Mouse (Mus musculus): Measurements from ENCODE around the gene Pla2g3. TPM values are rescaled to one million over a fixed set of nuclear protein-coding genes. Genes with fewer than 3 reads are reported as not detected.

The Pla2g3 gene
- polyA plus RNA-seq, 1 experiment from 2014 or later, result 0.76 TPM

GRCm38 (mm10) chr11:3533406-3533932, 45.4 kb downstream of the Pla2g3 start:
- 92% methylated on average over 17 of the region's 17 CpGs for WGBS
- Histone ChIP-seq H3K27ac (replicated peaks; ENCODE audit: low read depth, low read length) (no peak overlapping the region), H3K9ac (ENCODE audit: low read length) (no peak overlapping the region), H3K4me3 (ENCODE audit: low read depth, low read length) (no peak overlapping the region), H3K4me2 (ENCODE audit: low read depth, severe bottlenecking) (no peak overlapping the region), H3K27me3 (ENCODE audit: control insufficient read depth, insufficient read depth, low read length) (no peaks in the 10 kb centered on the region), H3K9me3 (ENCODE audit: control insufficient read depth, low read length) (no peaks in the 10 kb centered on the region), H3K4me1 (ENCODE audit: control insufficient read depth, insufficient read depth, low read length) (peaks cover 15% of the 10 kb centered on the region), H3K36me3 (ENCODE audit: control insufficient read depth, insufficient read depth, low read length) (peaks cover 23% of the 10 kb centered on the region)
- DNase-seq (ENCODE audit: low spot score), result no peak
- no peak for ATAC-seq (ENCODE audit: insufficient number of reproducible peaks, low FRiP score, low TSS enrichment, low read depth)

DNA sequence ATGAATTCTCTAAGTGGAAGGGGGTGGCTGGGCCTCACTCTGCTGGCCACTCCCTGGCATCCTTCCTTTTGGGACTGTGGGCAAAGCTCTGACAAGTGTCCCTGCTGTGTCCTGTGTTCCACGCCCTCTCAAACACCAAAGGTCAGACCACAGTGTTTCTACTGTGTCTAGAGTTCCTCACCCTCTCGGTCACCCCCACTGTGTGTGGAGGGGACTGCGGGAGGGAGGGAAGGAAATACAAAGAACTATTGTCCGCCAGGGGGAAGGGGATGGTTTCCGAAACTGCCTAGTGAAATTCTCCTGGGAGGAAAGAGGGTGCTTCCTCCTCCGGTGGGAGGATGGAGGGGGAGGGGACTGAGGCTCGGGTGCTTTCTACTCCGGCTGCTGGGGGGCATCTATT, 46.9 kb downstream of the Pla2g3 start:
- Histone ChIP-seq H3K36me3 (ENCODE audit: control insufficient read depth, insufficient read depth, low read length) (peaks cover 12% of the 10 kb centered on the region), H3K4me3 (ENCODE audit: low read depth, low read length) (no peak overlapping the region), H3K4me1 (ENCODE audit: control insufficient read depth, insufficient read depth, low read length) (peaks cover 17% of the 10 kb centered on the region), H3K4me2 (ENCODE audit: low read depth, severe bottlenecking) (peak overlapping the region; percentile 34; the same call in 1 of the 2 replicates), H3K27me3 (ENCODE audit: control insufficient read depth, insufficient read depth, low read length) (no peaks in the 10 kb centered on the region), H3K9me3 (ENCODE audit: control insufficient read depth, low read length) (no peaks in the 10 kb centered on the region), H3K9ac (ENCODE audit: low read length) (peak overlapping the region; percentile 72), H3K27ac (replicated peaks; ENCODE audit: low read depth, low read length) (no peak overlapping the region; the same call in 1 of the 2 replicates)
- ATAC-seq (ENCODE audit: insufficient number of reproducible peaks, low FRiP score, low TSS enrichment, low read depth), result no peak
- 28% methylated on average over 8 of the region's 8 CpGs for WGBS
- DNase-seq (ENCODE audit: low spot score), result no peak

DNA sequence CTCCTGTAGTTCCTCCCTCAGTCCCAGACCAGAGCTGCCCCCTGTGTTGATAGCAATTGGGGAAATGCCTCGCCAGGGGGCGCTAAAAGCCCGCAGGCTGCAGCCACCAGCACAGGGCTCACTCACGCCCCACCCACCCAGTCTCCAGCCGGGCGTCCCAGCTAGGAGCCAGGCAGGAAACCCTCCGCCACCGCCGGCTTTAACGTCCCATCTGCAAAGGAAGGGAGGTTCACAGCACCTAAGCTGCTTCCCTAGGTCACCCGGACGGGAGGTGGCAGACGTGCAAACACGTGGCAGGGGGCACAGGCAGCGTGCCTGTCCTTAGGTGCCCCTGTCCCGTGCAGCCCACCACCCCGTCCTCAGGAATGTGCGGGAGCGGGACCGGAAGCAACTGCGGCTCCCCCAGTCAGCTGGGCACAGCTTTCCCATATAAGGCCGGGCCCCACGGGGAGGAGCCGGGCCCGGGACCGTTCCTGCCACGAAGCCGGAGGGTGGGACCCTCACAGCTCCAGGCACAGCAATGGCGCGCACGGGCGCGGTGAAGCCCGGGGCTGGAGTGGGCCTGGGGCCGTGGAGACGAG, 47.4 kb downstream of the Pla2g3 start:
- Histone ChIP-seq H3K4me3 (ENCODE audit: low read depth, low read length) (peak overlapping the region; percentile 45), H3K4me2 (ENCODE audit: low read depth, severe bottlenecking) (peak overlapping the region; percentile 85), H3K4me1 (ENCODE audit: control insufficient read depth, insufficient read depth, low read length) (peaks cover 17% of the 10 kb centered on the region), H3K9me3 (ENCODE audit: control insufficient read depth, low read length) (no peaks in the 10 kb centered on the region), H3K27me3 (ENCODE audit: control insufficient read depth, insufficient read depth, low read length) (no peaks in the 10 kb centered on the region), H3K9ac (ENCODE audit: low read length) (peak overlapping the region; percentile 72), H3K27ac (replicated peaks; ENCODE audit: low read depth, low read length) (peak overlapping the region; percentile 87), H3K36me3 (ENCODE audit: control insufficient read depth, insufficient read depth, low read length) (peaks cover 12% of the 10 kb centered on the region)
- peak; percentile 81 for ATAC-seq (ENCODE audit: insufficient number of reproducible peaks, low FRiP score, low TSS enrichment, low read depth)
- peak; percentile 99 for DNase-seq (ENCODE audit: low spot score)
- under 1% methylated on average over 36 of the region's 36 CpGs for WGBS

DNA sequence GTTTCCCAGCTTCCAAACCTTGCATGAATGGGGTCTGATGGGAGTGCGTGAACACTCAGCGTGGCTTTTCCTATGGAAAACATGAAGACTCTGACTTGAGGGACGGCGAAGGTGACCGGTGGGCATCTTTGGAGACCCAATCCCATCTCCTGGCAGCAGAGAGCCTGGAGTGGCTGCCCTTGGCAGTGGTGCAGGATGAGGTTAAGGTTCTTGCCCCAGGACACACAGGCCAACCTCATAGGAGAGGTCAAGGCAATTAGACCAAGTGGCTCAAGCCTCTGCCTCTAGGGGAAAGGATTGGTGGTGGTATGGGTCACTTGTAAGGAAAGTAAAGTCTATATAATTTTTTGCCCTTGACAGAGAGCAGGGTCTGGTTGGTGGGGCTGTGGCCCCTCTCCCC, 48.0 kb downstream of the Pla2g3 start:
- H3K4me1 ChIP-seq (ENCODE audit: control insufficient read depth, insufficient read depth, low read length), result peaks cover 17% of the 10 kb centered on the region

GRCm38 (mm10) chr11:3536745-3537333, 48.8 kb downstream of the Pla2g3 start:
- H3K4me3 ChIP-seq (ENCODE audit: low read depth, low read length), result no peak overlapping the region
- WGBS, result 91% methylated on average over 5 of the region's 5 CpGs
- H3K9ac ChIP-seq (ENCODE audit: low read length), result no peak overlapping the region
- no peak overlapping the region for H3K4me2 ChIP-seq (ENCODE audit: low read depth, severe bottlenecking)
- DNase-seq (ENCODE audit: low spot score), result no peak
- no peak overlapping the region for H3K27ac ChIP-seq (replicated peaks; ENCODE audit: low read depth, low read length)
- peaks cover 6% of the 10 kb centered on the region for H3K36me3 ChIP-seq (ENCODE audit: control insufficient read depth, insufficient read depth, low read length)
- no peaks in the 10 kb centered on the region for H3K9me3 ChIP-seq (ENCODE audit: control insufficient read depth, low read length)
- no peaks in the 10 kb centered on the region for H3K27me3 ChIP-seq (ENCODE audit: control insufficient read depth, insufficient read depth, low read length)
- H3K4me1 ChIP-seq (ENCODE audit: control insufficient read depth, insufficient read depth, low read length), result peaks cover 17% of the 10 kb centered on the region
- no peak for ATAC-seq (ENCODE audit: insufficient number of reproducible peaks, low FRiP score, low TSS enrichment, low read depth)

More for the DNA sequence above, 48.0 kb downstream of the Pla2g3 start:
- no peaks in the 10 kb centered on the region for H3K27me3 ChIP-seq (ENCODE audit: control insufficient read depth, insufficient read depth, low read length)
- peak overlapping the region; percentile 45 for H3K4me3 ChIP-seq (ENCODE audit: low read depth, low read length)
- H3K4me2 ChIP-seq (ENCODE audit: low read depth, severe bottlenecking), result peak overlapping the region; percentile 85
- peaks cover 9% of the 10 kb centered on the region for H3K36me3 ChIP-seq (ENCODE audit: control insufficient read depth, insufficient read depth, low read length)
- 49% methylated on average over 5 of the region's 5 CpGs for WGBS
- peak overlapping the region; percentile 72 for H3K9ac ChIP-seq (ENCODE audit: low read length)
- H3K9me3 ChIP-seq (ENCODE audit: control insufficient read depth, low read length), result no peaks in the 10 kb centered on the region
- DNase-seq (ENCODE audit: low spot score), result no peak
- no peak for ATAC-seq (ENCODE audit: insufficient number of reproducible peaks, low FRiP score, low TSS enrichment, low read depth)
- peak overlapping the region; percentile 87 for H3K27ac ChIP-seq (replicated peaks; ENCODE audit: low read depth, low read length)

DNA sequence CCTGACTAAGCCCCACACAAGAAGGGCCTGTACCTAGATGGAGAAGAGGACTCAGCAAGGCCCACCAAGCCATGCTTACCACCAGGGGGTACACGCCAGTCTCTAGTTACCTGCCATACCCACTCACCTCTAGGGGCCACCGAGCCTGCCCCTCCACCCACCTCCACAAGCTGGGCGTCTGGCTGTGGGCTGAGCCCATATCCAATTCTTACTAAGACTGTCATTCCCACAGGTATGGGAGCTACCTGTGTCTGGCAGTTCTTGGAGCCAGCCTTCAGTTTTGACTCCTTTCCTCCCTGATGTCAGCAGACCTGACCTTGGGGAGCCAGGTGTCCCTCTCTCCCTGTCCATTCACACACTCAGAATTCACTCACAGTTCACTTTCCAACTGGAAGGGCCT, 49.6 kb downstream of the Pla2g3 start:
- no peak for DNase-seq (ENCODE audit: low spot score)
- no peaks in the 10 kb centered on the region for H3K9me3 ChIP-seq (ENCODE audit: control insufficient read depth, low read length)
- H3K9ac ChIP-seq (ENCODE audit: low read length), result no peak overlapping the region; the same call in 1 of the 2 replicates
- WGBS, result 92% methylated on average over 3 of the region's 3 CpGs
- H3K4me3 ChIP-seq (ENCODE audit: low read depth, low read length), result peak overlapping the region; percentile 3; the same call in 1 of the 2 replicates
- no peaks in the 10 kb centered on the region for H3K27me3 ChIP-seq (ENCODE audit: control insufficient read depth, insufficient read depth, low read length)
- 0 out of 2 replicates have a peak overlapping the region, but pooled peaks have one; percentile 14 for H3K27ac ChIP-seq (replicated peaks; ENCODE audit: low read depth, low read length)
- peaks cover 17% of the 10 kb centered on the region for H3K4me1 ChIP-seq (ENCODE audit: control insufficient read depth, insufficient read depth, low read length)
- ATAC-seq (ENCODE audit: insufficient number of reproducible peaks, low FRiP score, low TSS enrichment, low read depth), result no peak
- H3K36me3 ChIP-seq (ENCODE audit: control insufficient read depth, insufficient read depth, low read length), result peaks cover 2% of the 10 kb centered on the region; the same call in 1 of the 2 replicates
- peak overlapping the region; percentile 46; the same call in 1 of the 2 replicates for H3K4me2 ChIP-seq (ENCODE audit: low read depth, severe bottlenecking)

DNA sequence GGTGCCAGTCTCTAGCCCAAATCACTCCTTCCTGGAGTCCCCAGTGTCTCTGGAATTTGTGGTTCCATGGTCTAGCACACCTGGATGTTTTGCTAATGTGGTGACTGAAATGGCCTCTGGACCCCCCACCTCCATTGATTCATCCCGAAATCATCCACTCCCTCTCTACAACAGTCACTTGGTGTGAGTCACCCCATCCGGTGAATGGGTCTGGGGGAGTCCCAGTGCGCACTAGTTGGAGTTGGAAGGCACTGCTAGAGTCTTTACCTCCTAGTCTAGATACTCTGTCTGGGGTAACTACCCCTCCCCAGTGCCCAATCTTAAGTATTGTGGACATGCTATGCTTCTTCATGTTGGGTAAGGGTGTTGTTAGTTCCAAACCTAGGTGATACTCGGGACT, 50.3 kb downstream of the Pla2g3 start:
- WGBS, result 76% methylated on average over 4 of the region's 4 CpGs
- no peaks in the 10 kb centered on the region for H3K27me3 ChIP-seq (ENCODE audit: control insufficient read depth, insufficient read depth, low read length)
- ATAC-seq (ENCODE audit: insufficient number of reproducible peaks, low FRiP score, low TSS enrichment, low read depth), result no peak

DNA sequence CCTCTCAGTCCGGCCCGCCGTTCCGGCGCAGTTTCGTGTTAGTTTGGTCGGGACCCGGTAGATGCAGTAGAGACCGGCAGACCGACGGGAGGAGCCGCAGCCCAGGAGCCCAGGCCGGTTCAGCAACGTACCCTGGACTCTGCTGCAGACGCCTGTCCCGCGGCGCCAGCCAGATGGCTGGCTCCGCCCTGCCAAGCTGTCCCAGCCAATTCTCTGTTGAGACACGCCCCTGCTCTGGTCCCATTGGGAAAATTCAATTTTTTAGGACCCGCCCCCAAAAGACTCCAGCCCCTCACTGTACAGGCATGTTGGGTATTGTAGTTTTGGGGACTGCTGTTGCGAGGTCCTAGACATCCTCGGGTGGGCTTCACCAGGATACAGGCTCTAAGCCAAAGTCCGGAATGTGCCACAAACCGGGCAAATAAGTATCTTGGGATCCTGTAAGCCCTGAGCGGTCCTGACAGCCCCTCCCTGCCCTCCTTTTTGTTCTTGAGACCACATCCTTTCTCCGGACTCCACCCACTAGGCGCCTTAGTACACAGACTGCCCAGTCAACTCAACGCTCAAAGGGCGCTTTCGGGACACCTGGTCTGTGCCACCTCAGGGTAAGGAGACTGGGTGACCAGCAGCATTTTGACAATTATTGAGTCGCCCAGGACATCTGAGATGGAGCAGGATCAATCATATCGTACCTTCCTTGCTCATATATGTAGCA, 51.2 kb downstream of the Pla2g3 start:
- 5% methylated on average over 33 of the region's 33 CpGs for WGBS
- H3K27ac ChIP-seq (replicated peaks; ENCODE audit: low read depth, low read length), result no peak overlapping the region

More for the DNA sequence above, 50.3 kb downstream of the Pla2g3 start:
- Histone ChIP-seq H3K4me2 (ENCODE audit: low read depth, severe bottlenecking) (peak overlapping the region; percentile 46), H3K4me1 (ENCODE audit: control insufficient read depth, insufficient read depth, low read length) (peaks cover 17% of the 10 kb centered on the region), H3K27ac (replicated peaks; ENCODE audit: low read depth, low read length) (no peak overlapping the region), H3K4me3 (ENCODE audit: low read depth, low read length) (peak overlapping the region; percentile 41), H3K9ac (ENCODE audit: low read length) (peak overlapping the region; percentile 47), H3K9me3 (ENCODE audit: control insufficient read depth, low read length) (no peaks in the 10 kb centered on the region), H3K36me3 (ENCODE audit: control insufficient read depth, insufficient read depth, low read length) (no peaks in the 10 kb centered on the region)
- DNase-seq (ENCODE audit: low spot score), result no peak

More for the DNA sequence above, 51.2 kb downstream of the Pla2g3 start:
- Histone ChIP-seq H3K9ac (ENCODE audit: low read length) (peak overlapping the region; percentile 47), H3K4me1 (ENCODE audit: control insufficient read depth, insufficient read depth, low read length) (peaks cover 17% of the 10 kb centered on the region), H3K4me2 (ENCODE audit: low read depth, severe bottlenecking) (peak overlapping the region; percentile 46), H3K9me3 (ENCODE audit: control insufficient read depth, low read length) (no peaks in the 10 kb centered on the region), H3K4me3 (ENCODE audit: low read depth, low read length) (peak overlapping the region; percentile 41), H3K27me3 (ENCODE audit: control insufficient read depth, insufficient read depth, low read length) (no peaks in the 10 kb centered on the region), H3K36me3 (ENCODE audit: control insufficient read depth, insufficient read depth, low read length) (no peaks in the 10 kb centered on the region)
- ATAC-seq (ENCODE audit: insufficient number of reproducible peaks, low FRiP score, low TSS enrichment, low read depth), result peak; percentile 89
- DNase-seq (ENCODE audit: low spot score), result peak; percentile 90

Data from limb, embryonic 11.5 days (tissue).